Mouse (Mus musculus) heart, embryonic 14.5 days (tissue): ENCODE data around the gene Tmem206. TPM values are rescaled to one million over a fixed set of nuclear protein-coding genes. Genes with fewer than 3 reads are reported as not detected.

ENCODE experiments used
- polyA plus RNA-seq: library from polyadenylated mRNA; unstranded; fragments of >200 nt; fragmentation: Nextera tagmentation; extraction: Ambion mirVana; gene quantifications from 2 replicates; pipeline ENCODE4 v1.2.1, GENCODE M21; 2014

Tmem206 gene
- polyA plus RNA-seq, 1 experiment from 2014 or later, result 20.9 TPM

Other genes with a start within 250 kb of the Tmem206 start
- gene Batf3, start 228.1 kb upstream of the Tmem206 start, polyA plus RNA-seq, result 2.5 and 3.0 TPM in 2 replicates
- gene Fam71a, start 161.1 kb upstream of the Tmem206 start, polyA plus RNA-seq, result not detected in 2 replicates
- 15.6 and 17.8 TPM in 2 replicates for gene Atf3, start 107.9 kb upstream of the Tmem206 start, polyA plus RNA-seq
- gene Nenf, start 7.7 kb upstream of the Tmem206 start, polyA plus RNA-seq, result 138 and 157 TPM in 2 replicates
- gene Ppp2r5a, start 77.4 kb downstream of the Tmem206 start, polyA plus RNA-seq, result 55.0 and 62.4 TPM in 2 replicates
- 27.2 and 30.4 TPM in 2 replicates for gene Dtl, start 249.6 kb downstream of the Tmem206 start, polyA plus RNA-seq
- gene Ints7, start 249.7 kb downstream of the Tmem206 start, polyA plus RNA-seq, result 36.4 and 38.2 TPM in 2 replicates